Mouse (Mus musculus): ENCODE data around the gene Urb2.
"Not testable (repeated sequence)": the region's sequence is repeated elsewhere in the genome, so short reads cannot be mapped to it uniquely, and the experiment has no call there.

Gene Urb2

GRCm38 (mm10) chr8:124021237-124022227, at the start of gene Urb2, which contains the start of gene Taf5l:
Gene Urb2, plus strand, starts transcription at chr8:124021508.
Gene Taf5l, minus strand, starts transcription at chr8:124021397.
- DNase-seq, result peak; percentile 89 to 95

- no peak for DNase-seq
Measured at GRCm38 (mm10) chr8:123973495-123973894, 47.8 kb upstream of the Urb2 start.

- DNase-seq, result no peak
Measured at GRCm38 (mm10) chr8:123977499-123977898, 43.8 kb upstream of the Urb2 start.

GRCm38 (mm10) chr8:123978166-123978838, 43.0 kb upstream of the Urb2 start:
- DNase-seq, result no peak

- DNase-seq, result no peak
Measured at GRCm38 (mm10) chr8:123978926-123979325, 42.4 kb upstream of the Urb2 start.

- DNase-seq, result no peak
Measured at GRCm38 (mm10) chr8:123980239-123980638, 41.1 kb upstream of the Urb2 start.

- no peak for DNase-seq
Measured at GRCm38 (mm10) chr8:123981674-123982073, 39.6 kb upstream of the Urb2 start.

GRCm38 (mm10) chr8:123982291-123982793, 39.0 kb upstream of the Urb2 start:
- DNase-seq, result no peak

GRCm38 (mm10) chr8:123982826-123983400, 38.4 kb upstream of the Urb2 start, which contains the start of gene Abcb10:
Gene Abcb10, minus strand, starts transcription at chr8:123983122.
- DNase-seq, result peak; percentile 80 to 83

GRCm38 (mm10) chr8:123988605-123989038, 32.7 kb upstream of the Urb2 start:
- DNase-seq, result no peak

- no peak for DNase-seq
Measured at GRCm38 (mm10) chr8:123989128-123989527, 32.2 kb upstream of the Urb2 start.

GRCm38 (mm10) chr8:123990277-123991049, 30.8 kb upstream of the Urb2 start:
- DNase-seq, result no peak

GRCm38 (mm10) chr8:123992587-123992986, 28.7 kb upstream of the Urb2 start:
- DNase-seq, result peak in 1 of 2 experiments; percentile 8

GRCm38 (mm10) chr8:123993597-123993996, 27.7 kb upstream of the Urb2 start:
- no peak for DNase-seq

GRCm38 (mm10) chr8:123993997-123994396, 27.3 kb upstream of the Urb2 start:
- DNase-seq, result no peak

- no peak for DNase-seq
Measured at GRCm38 (mm10) chr8:123999568-123999967, 21.7 kb upstream of the Urb2 start.

GRCm38 (mm10) chr8:124002546-124003108, 18.7 kb upstream of the Urb2 start:
- no peak for DNase-seq

- DNase-seq, result no peak
Measured at GRCm38 (mm10) chr8:124007829-124008228, 13.5 kb upstream of the Urb2 start.

GRCm38 (mm10) chr8:124011580-124011979, 9.7 kb upstream of the Urb2 start:
- DNase-seq, result no peak

GRCm38 (mm10) chr8:124011989-124012586, 9.2 kb upstream of the Urb2 start:
- DNase-seq, result no peak

- not testable (repeated sequence) for DNase-seq
Measured at GRCm38 (mm10) chr8:124014299-124014698, 7.0 kb upstream of the Urb2 start.
